Mouse (Mus musculus) CH12.LX (cell line): Measurements from ENCODE around the gene Gm10320. TPM values are rescaled to one million over a fixed set of nuclear protein-coding genes. Genes with fewer than 3 reads are reported as not detected.

Experiments
- DNase-seq: peaks from one replicate; pipeline ENCODE4 v3.0.0-alpha.2; 2013; ENCODE audit errors: extremely low read depth
- H3K27ac ChIP-seq: 2 replicates; pipeline ENCODE4 v1.5.1; 2012; ENCODE audit warnings: low read depth, mild to moderate bottlenecking, control low read depth, moderate library complexity; ENCODE audit not compliant: insufficient read depth
- H3K27me3 ChIP-seq: replicated peaks from 2 replicates; pipeline ENCODE3; 2012; ENCODE audit warnings: inconsistent platforms
- H3K36me3 ChIP-seq, 2 experiments: replicated peaks in 1 of 2; 2 replicates each; pipeline versions ENCODE3 to v1.6.1; 2012; ENCODE audit warnings: inconsistent platforms in 1 of 2, low read length in 1 of 2, mild to moderate bottlenecking in 1 of 2, mixed read lengths in 1 of 2, moderate library complexity in 1 of 2; ENCODE audit not compliant: control insufficient read depth in 1 of 2, insufficient read depth in 1 of 2
- H3K4me1 ChIP-seq, 2 experiments: 2 replicates each; pipeline ENCODE4 v1.6.1; 2012; ENCODE audit warnings: inconsistent platforms in 1 of 2, moderate library complexity in 1 of 2; ENCODE audit not compliant: insufficient read depth in 2 of 2, control insufficient read depth in 1 of 2
- H3K4me2 ChIP-seq: 2 replicates; pipeline ENCODE4 v1.6.1; 2012; ENCODE audit warnings: low read depth, mild to moderate bottlenecking, control low read depth; ENCODE audit not compliant: poor library complexity, insufficient read depth, severe bottlenecking
- H3K4me3 ChIP-seq, 3 experiments: fragments of 150-350 bp in 1 of 3; sonication (generic) in 1 of 3; replicated peaks in 1 of 3; 2 replicates each; pipeline versions ENCODE3 to v1.5.1; 2011 to 2012; ENCODE audit warnings: low read depth in 2 of 3, low read length in 2 of 3, mild to moderate bottlenecking in 2 of 3, moderate library complexity in 2 of 3, control low read depth in 1 of 3, improper control_type of control experiment in 1 of 3, inconsistent platforms in 1 of 3, mixed read lengths in 1 of 3; ENCODE audit not compliant: poor library complexity in 1 of 3
- H3K79me2 ChIP-seq: replicated peaks from 2 replicates; pipeline ENCODE4 v1.6.1; 2012; ENCODE audit warnings: mild to moderate bottlenecking, moderate library complexity; ENCODE audit not compliant: control insufficient read depth, poor library complexity, insufficient read depth, severe bottlenecking; ENCODE audit errors: extremely low read depth
- H3K9ac ChIP-seq: 2 replicates; pipeline ENCODE4 v1.6.1; 2012; ENCODE audit warnings: low read depth, mild to moderate bottlenecking, control low read depth, moderate library complexity; ENCODE audit not compliant: insufficient read depth
- H3K9me3 ChIP-seq: replicated peaks from 2 replicates; pipeline ENCODE3; 2012; ENCODE audit warnings: low read length, inconsistent platforms, mixed read lengths
- BHLHE40 ChIP-seq: IDR thresholded peaks from 2 replicates; pipeline ENCODE4 v1.6.1; 2011; ENCODE audit warnings: mild to moderate bottlenecking, low read depth, low read length, improper control_type of control experiment
- E2F4 ChIP-seq: IDR thresholded peaks from 2 replicates; pipeline ENCODE4 v1.6.1; 2011; ENCODE audit warnings: low read depth, low read length, improper control_type of control experiment; ENCODE audit not compliant: insufficient replicate concordance
- ETS1 ChIP-seq: conservative IDR thresholded peaks from 2 replicates; pipeline ENCODE4 v1.6.1; 2012; ENCODE audit warnings: low read depth, mild to moderate bottlenecking, inconsistent platforms, low read length, improper control_type of control experiment, moderate library complexity
- HCFC1 ChIP-seq: IDR thresholded peaks from 2 replicates; pipeline ENCODE4 v1.6.1; 2012; ENCODE audit warnings: low read depth, mild to moderate bottlenecking, inconsistent platforms, low read length, improper control_type of control experiment
- JUN ChIP-seq: IDR thresholded peaks from 2 replicates; pipeline ENCODE4 v1.6.1; 2011; ENCODE audit warnings: low read depth, mild to moderate bottlenecking, low read length, improper control_type of control experiment, moderate library complexity; ENCODE audit not compliant: insufficient read depth
- JUND ChIP-seq: conservative IDR thresholded peaks from 2 replicates; pipeline ENCODE4 v1.6.1; 2011; ENCODE audit warnings: low read depth, low read length, improper control_type of control experiment
- KAT2A ChIP-seq: IDR thresholded peaks from 2 replicates; pipeline ENCODE4 v1.6.1; 2012; ENCODE audit warnings: low read length, improper control_type of control experiment, inconsistent platforms; ENCODE audit not compliant: insufficient replicate concordance
- MAFK ChIP-seq: IDR thresholded peaks from 2 replicates; pipeline ENCODE4 v1.6.1; 2011; ENCODE audit warnings: low read length, improper control_type of control experiment; ENCODE audit not compliant: insufficient replicate concordance
- MEF2A ChIP-seq: IDR thresholded peaks from 2 replicates; pipeline ENCODE4 v1.6.1; 2014; ENCODE audit warnings: low read depth, mild to moderate bottlenecking, inconsistent platforms, low read length, improper control_type of control experiment, borderline replicate concordance
- MXI1 ChIP-seq: IDR thresholded peaks from 2 replicates; pipeline ENCODE4 v1.6.1; 2011; ENCODE audit warnings: mild to moderate bottlenecking, low read depth, low read length, improper control_type of control experiment
- NELFE ChIP-seq: IDR thresholded peaks from 2 replicates; pipeline ENCODE4 v1.6.1; 2011; ENCODE audit warnings: low read depth, low read length, improper control_type of control experiment
- POLR2A ChIP-seq: IDR thresholded peaks from 2 replicates; pipeline ENCODE4 v1.6.1; 2011; ENCODE audit warnings: low read depth, mild to moderate bottlenecking, improper control_type of control experiment, low read length
- POLR2AphosphoS2 ChIP-seq: IDR thresholded peaks from 2 replicates; pipeline ENCODE4 v1.6.1; 2011; ENCODE audit warnings: low read depth, low read length, improper control_type of control experiment
- RCOR1 ChIP-seq: conservative IDR thresholded peaks from 2 replicates; pipeline ENCODE4 v1.6.1; 2012; ENCODE audit warnings: low read depth, mild to moderate bottlenecking, inconsistent platforms, low read length, improper control_type of control experiment
- SIN3A ChIP-seq: IDR thresholded peaks from 2 replicates; pipeline ENCODE4 v1.6.1; 2012; ENCODE audit warnings: low read length, improper control_type of control experiment, inconsistent platforms
- USF1 ChIP-seq: IDR thresholded peaks from 2 replicates; pipeline ENCODE4 v1.6.1; 2014; ENCODE audit warnings: low read depth, mild to moderate bottlenecking, inconsistent platforms, low read length, improper control_type of control experiment
- ZC3H11A ChIP-seq: IDR thresholded peaks from 2 replicates; pipeline ENCODE4 v1.6.1; 2012; ENCODE audit warnings: low read depth, mild to moderate bottlenecking, inconsistent platforms, low read length, improper control_type of control experiment
- ZKSCAN1 ChIP-seq: IDR thresholded peaks from 2 replicates; pipeline ENCODE4 v1.6.1; 2012; ENCODE audit warnings: low read depth, inconsistent platforms, low read length, improper control_type of control experiment, borderline replicate concordance
- ZMIZ1 ChIP-seq: IDR thresholded peaks from 2 replicates; pipeline ENCODE4 v1.6.1; 2012; ENCODE audit warnings: low read depth, mild to moderate bottlenecking, inconsistent platforms, low read length, improper control_type of control experiment
- ZNF384 ChIP-seq: IDR thresholded peaks from 2 replicates; pipeline ENCODE4 v1.6.1; 2012; ENCODE audit warnings: low read depth, low read length, improper control_type of control experiment, inconsistent platforms
- dilution Hi-C: fragments of 300-500 bp; cut with MboI; formaldehyde crosslinking; loops from 2 replicates; pipeline ENCODE4 v1.14.3; 2020; ENCODE audit warnings: low sequenced_read_pairs; ENCODE audit not compliant: extremely low pct_unique_long_range_greater_than_20kb, extremely low pct_ligation_motif_present
- in situ Hi-C: fragments of 300-500 bp; cut with MboI; formaldehyde crosslinking; loops from 3 replicates; pipeline ENCODE4 v1.14.3; 2019; ENCODE audit warnings: low sequenced_read_pairs, low pct_ligation_motif_present, low pct_unique_long_range_greater_than_20kb, mixed read lengths
- polyA plus RNA-seq: library from polyadenylated mRNA; unstranded; fragments of >175 nt; gene quantifications from 2 replicates; pipeline ENCODE4 v1.2.1, GENCODE M21; 2012; ENCODE audit warnings: low read depth; ENCODE audit not compliant: insufficient read length
- total RNA-seq, 2 experiments: library from RNA; depleted of rRNA; stranded (reverse); fragments of 300-350 nt in 1 of 2; fragments of >200 nt in 1 of 2; gene quantifications; 2 replicates each; pipeline ENCODE4 v1.2.3; 2012 to 2014

Gene Gm10320
- total and polyA plus RNA-seq, 3 experiments, result 1.8 to 13.4 (median 8.0) TPM

- no peak for TF ChIP-seq SIN3A
- no peak for TF ChIP-seq ZKSCAN1
- no peak for TF ChIP-seq MEF2A
- TF ChIP-seq RCOR1, result no peak
- TF ChIP-seq POLR2AphosphoS2, result no peak
- TF ChIP-seq POLR2A, result no peak
- no peak for TF ChIP-seq JUND
- TF ChIP-seq USF1, result no peak
- TF ChIP-seq ZC3H11A, result no peak
- TF ChIP-seq JUN, result no peak
- TF ChIP-seq MXI1, result no peak
- no peak for TF ChIP-seq MAFK
- TF ChIP-seq E2F4, result no peak
- no peaks in the 10 kb centered on the region for H3K27me3 ChIP-seq
- H3K4me2 ChIP-seq, result no peak overlapping the region
- no peaks in the 10 kb centered on the region for H3K9me3 ChIP-seq
- no peak for DNase-seq
- H3K79me2 ChIP-seq, result no peaks in the 10 kb centered on the region
- in situ Hi-C loops (no loop called here), dilution Hi-C loops (no loop called here)
- H3K9ac ChIP-seq, result no peak overlapping the region
- H3K4me3 ChIP-seq, result no peak overlapping the region
- H3K4me1 ChIP-seq, result peaks cover 3 to 9% of the 10 kb centered on the region in 2 experiments; a peak in 3 of 4 replicates
- no peaks in the 10 kb centered on the region for H3K36me3 ChIP-seq
- H3K27ac ChIP-seq, result no peak overlapping the region
Measured at GRCm38 (mm10) chr13:98494492-98495064, 2.8 kb upstream of the Gm10320 start.

GRCm38 (mm10) chr13:98492569-98493255 lies 911 bp upstream of the Gm10320 start:
- DNase-seq, result no peak
- Histone ChIP-seq H3K27ac (no peak overlapping the region), H3K27me3 (no peaks in the 10 kb centered on the region), H3K4me3 (no peak overlapping the region), H3K36me3 (no peaks in the 10 kb centered on the region), H3K79me2 (no peaks in the 10 kb centered on the region), H3K4me2 (no peak overlapping the region), H3K4me1 (peaks cover 3 to 12% of the 10 kb centered on the region in 2 experiments; a peak in 3 of 4 replicates), H3K9ac (no peak overlapping the region), H3K9me3 (no peaks in the 10 kb centered on the region)
- dilution Hi-C loops, result no loop called here
- in situ Hi-C loops, result no loop called here
- TF ChIP-seq MEF2A (no peak), ZMIZ1 (no peak), USF1 (no peak), E2F4 (no peak), BHLHE40 (no peak), HCFC1 (no peak), POLR2A (no peak), ZNF384 (no peak), ETS1 (no peak), KAT2A (no peak), NELFE (no peak), MAFK (no peak), POLR2AphosphoS2 (no peak)
